Mouse (Mus musculus) mouse embryonic stem cell (cell line): Measurements from ENCODE around the gene Stk17b.

Experiments
- in situ Hi-C, 2 experiments: fragments of 300-500 bp; cut with MboI; formaldehyde crosslinking; loops; 1 replicate in 1 of 2; 3 replicates in 1 of 2; pipeline ENCODE4 v1.14.3; 2019 to 2020; ENCODE audit warnings: low sequenced_read_pairs in 2 of 2, low pct_unique_long_range_greater_than_20kb in 1 of 2, mixed read lengths in 1 of 2; ENCODE audit not compliant: unreplicated experiment in 1 of 2

Stk17b gene

GRCm38 (mm10) chr1:53784721-53785418, at the start of gene Stk17b:
Gene Stk17b, minus strand, starts transcription at chr1:53785224.
- in situ Hi-C loops, result no loop called here

DNA sequence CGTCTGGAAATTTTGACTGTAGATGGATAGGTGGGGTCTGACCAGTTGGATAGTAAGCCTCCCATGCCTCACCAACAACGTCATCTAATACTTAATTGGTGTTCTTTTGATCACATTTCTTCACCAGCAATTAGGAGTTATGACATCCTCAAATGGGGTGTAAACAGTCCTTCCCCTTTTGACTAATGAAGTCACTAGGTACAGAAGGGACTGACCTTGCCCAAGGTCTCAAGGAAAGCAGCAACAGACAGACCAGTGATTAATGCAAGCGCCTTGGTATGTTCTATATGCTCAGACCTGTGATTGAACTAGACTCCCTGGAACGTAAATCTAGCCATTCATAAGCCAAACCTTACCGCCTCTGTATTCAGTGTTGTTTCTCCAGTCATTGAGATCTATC, 45.3 kb upstream of the Stk17b start:
- in situ Hi-C loops, result no loop called here

DNA sequence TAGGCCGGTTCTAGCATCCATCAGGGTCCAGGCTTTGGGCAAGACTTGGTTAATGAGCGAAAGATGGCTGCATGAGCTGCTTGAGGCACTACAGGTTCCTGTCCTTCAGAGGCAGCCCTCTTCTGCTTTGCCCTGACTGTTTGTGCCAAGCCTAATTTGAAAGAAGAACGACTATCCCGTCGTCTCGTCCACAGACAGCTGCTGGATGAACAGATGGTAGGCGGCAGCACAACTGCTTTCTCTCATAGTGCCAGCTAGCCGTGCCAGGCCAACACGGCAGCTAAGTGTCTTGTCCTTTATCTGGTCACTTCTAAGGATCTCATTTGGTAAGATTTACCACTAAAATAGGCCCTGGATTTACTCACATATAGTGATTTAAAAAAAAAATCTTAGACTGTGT, 44.1 kb upstream of the Stk17b start:
- in situ Hi-C loops, result no loop called here

GRCm38 (mm10) chr1:53824446-53825337, 39.7 kb upstream of the Stk17b start:
- in situ Hi-C loops, result no loop called here

- in situ Hi-C loops, result no loop called here
Measured at GRCm38 (mm10) chr1:53823687-53824445, 38.8 kb upstream of the Stk17b start.

DNA sequence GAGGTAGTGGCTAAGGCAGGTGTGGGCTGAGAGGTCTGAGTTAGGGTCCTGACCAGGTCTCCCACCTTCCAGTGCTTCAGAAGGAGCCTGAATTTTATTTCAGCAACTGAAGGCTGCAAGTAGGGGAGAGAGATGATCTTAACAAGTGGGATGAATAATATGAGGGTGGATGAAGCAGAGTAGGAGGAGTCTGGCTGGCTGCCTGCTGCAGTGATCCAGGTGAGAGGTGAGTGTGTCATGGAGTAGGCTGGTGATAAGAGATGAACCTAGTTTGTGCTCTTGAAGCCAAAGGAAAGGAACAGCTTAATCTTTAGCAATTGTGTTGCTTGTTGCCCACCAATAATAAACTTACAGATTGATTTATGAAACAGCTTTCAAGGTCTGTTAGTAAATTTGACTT, 37.0 kb upstream of the Stk17b start:
- in situ Hi-C loops, result no loop called here

- in situ Hi-C loops, result no loop called here
Measured at GRCm38 (mm10) chr1:53820041-53820632, 35.1 kb upstream of the Stk17b start.

DNA sequence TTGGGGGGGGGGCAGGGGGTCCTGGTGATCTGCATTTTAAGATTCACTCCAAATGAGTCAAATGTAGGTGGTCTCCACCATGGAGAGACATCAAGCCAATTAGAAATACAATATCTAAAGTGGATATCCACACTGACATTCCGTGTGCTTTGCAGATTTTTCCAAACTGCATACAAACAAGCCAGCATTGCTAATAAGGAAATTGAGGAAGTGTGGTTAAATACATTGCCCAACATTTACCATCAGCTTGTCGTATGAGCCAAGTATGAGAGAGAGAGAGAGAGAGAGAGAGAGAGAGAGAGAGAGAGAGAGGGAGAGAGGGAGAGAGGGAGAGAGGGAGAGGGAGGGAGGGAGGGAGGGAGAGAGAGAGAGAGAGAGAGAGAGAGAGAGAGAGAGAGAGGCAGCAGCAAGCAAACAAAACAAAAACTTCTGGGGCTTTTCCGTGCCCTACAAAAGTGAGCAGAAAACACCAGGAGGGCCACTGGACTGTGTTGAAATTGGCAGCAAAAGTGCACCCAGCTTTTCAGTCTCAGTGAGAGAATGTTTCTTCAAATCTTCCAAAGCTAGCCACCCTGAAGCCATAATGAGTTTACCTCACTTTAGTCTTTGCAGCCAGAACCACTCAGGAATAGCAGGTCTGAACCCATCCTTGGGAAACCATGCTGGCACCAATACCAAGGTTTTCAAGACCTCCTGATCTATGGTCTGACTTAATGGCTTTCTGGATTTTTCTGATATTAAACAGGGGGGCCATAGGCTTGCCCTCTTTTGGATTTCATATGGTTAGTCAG, 33.2 kb upstream of the Stk17b start:
- in situ Hi-C loops, result no loop called here

GRCm38 (mm10) chr1:53816353-53816752, 31.3 kb upstream of the Stk17b start:
- in situ Hi-C loops, result no loop called here

DNA sequence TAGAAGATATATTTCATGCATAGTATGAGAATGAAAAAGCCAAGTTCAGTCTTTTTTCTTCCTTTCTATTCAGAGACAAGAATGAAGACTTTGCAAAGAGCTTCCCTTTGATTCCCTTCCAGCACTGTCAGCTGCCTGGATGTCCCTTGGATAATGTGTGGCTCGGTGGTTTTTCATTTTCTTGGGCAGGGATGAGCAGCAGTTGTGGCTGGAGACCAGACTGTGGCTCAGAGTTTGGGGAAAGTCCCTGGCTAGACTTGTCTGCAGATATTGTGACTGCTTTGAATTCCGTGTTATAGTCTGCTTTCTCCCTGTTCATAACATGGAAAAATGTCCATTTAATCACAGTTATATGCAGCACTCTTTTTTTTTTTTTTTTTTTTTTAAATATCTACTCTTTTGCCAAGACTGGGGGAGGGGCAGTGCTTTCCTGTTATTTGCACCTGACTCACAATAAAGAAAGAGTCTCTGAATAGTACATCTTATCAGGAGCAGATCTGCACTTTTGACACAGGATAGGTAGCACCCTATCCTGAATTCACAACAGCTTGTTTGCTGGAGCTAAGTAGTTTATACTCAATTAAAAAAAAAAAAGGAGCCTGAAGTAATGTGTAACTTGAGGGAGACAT, 29.2 kb upstream of the Stk17b start:
- in situ Hi-C loops, result no loop called here

- in situ Hi-C loops, result no loop called here
Measured at GRCm38 (mm10) chr1:53811919-53812318, 26.9 kb upstream of the Stk17b start.

- in situ Hi-C loops, result no loop called here
Measured at GRCm38 (mm10) chr1:53808229-53808628, 23.2 kb upstream of the Stk17b start.

- in situ Hi-C loops, result no loop called here
Measured at GRCm38 (mm10) chr1:53797811-53798210, 12.8 kb upstream of the Stk17b start.

DNA sequence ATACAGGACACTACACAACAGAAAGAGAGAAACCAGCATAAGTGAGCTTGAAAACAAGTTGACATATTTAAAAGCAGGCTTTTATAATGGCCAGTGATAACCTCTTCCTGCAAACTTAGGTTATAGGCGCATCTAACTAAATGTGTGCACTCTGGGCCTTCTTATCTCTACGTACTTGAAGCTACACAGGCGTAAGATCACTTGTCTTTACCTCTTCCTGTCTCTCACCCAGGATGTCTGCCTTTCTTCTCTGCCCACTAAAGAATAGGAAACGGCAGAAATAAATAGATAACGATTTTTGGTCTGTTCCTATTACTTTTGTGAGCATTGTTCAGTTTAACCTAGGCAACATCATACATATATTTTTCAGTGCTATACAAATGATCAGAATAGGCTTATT, 12.1 kb upstream of the Stk17b start:
- in situ Hi-C loops, result no loop called here

DNA sequence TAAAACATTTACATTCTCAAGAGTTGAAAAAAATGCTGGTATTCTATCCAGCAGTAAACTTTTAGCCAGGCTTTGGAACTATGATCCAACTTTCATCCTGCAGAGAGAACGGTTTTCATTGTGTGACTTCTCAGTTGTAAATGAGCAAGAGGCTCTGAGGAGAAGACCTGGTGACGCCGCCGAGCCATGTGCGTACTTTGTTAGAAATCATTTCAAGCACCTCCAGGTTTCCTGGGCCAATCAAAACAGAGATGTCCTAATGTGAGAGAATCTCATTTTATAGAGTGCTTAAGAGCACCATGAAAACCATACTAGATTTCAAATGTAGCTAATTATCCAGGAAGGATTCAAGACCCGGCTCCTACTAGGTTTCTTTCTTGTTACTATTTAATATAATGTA, 11.2 kb upstream of the Stk17b start:
- in situ Hi-C loops, result no loop called here

DNA sequence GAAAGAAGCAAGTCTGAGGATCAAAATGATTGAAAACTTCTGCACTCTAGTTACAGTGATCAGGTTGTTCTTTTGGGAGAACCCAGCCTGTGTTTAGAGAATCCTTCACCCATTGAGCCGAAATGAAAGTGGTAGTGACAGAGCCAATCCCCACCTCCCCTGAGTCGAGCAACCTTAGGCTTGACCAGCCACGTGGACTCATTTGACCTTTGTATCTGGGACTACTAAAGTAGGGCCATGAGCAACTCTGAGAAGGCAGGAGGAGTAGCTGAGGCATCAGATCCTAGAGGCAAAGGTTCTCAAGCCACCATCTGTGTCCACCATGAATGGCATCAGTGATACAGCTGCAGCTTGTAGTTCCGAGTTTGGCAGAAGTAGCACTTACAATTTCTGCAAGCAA, 10.6 kb upstream of the Stk17b start:
- in situ Hi-C loops, result no loop called here

- in situ Hi-C loops, result no loop called here
Measured at GRCm38 (mm10) chr1:53795081-53795480, 10.1 kb upstream of the Stk17b start.

- in situ Hi-C loops, result no loop called here
Measured at GRCm38 (mm10) chr1:53794279-53794678, 9.3 kb upstream of the Stk17b start.
